Mouse (Mus musculus) retina, postnatal 1 day (tissue): ENCODE measurements at regions not wholly inside any gene's neighbourhood (a gene's known extent, or its start where the extent isn't known, plus 50 kb on each side); places are given as distances from the start of the nearest gene placed in this dataset.

Experiments
- DNase-seq: peaks from one replicate; pipeline ENCODE4 v3.0.0-alpha.2; 2012

DNA sequence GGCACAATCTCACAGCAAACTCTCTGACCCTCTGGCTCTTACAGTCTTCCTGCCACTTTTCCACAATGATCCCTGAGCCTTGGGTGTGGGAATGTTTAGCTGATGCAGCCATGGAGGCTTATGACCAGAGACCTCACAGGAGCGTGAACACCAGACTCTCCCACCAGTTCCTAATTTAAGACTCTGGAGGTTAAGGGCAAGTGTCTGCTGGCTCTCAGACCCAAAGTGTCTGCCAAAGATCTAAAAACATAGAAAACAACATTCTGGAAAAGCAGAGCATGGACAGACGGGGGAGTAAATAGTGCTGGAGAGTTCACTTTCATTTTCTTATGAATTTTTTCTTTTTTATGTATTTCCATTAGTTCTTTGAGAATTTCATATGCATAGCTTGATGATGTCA, 440.7 kb downstream of the Adam3 start:
- no peak for DNase-seq

DNA sequence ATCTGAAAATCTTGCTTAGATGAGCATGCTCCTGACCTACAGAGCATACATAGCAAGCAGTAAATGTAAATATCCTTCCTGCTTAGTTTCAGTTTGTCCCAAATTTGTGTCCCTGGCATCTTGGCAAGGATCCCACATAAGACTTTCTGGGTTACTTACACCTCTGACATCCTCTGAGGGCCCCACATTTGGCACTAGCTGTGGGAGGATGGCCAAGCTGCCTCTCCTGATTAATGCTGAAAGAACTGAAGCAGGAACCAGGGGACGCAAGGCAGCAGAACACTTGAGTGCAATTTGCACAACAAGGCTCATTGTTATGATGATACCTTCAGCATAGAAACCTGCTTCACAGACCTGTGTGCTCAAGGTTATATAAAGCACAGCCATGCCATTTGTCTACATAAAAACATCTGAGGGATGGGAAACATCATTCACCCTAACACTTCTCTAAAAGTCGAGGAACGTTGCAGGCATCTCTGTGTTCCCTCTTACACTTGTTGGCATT, 441.7 kb downstream of the Adam3 start:
- DNase-seq = no peak

DNA sequence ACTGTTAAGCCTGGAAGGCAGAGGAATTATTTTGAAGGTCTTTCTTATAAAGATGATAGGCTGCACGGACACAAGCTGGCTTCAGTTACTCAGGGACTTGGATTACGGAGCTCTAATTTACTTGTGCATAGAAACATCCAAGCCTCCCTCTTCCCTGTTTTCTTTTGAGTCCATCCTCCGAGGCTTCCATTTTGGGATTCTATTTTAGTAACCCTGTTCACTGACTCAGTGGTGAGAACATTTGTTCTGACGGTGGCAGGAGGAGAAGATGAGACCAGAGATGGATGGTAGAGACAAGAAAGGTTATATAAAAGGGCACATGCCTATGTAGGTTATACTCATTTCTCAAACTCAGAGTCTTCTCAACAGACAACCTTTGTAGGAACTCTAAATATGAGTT, 445.4 kb downstream of the Adam3 start:
- DNase-seq = no peak

DNA sequence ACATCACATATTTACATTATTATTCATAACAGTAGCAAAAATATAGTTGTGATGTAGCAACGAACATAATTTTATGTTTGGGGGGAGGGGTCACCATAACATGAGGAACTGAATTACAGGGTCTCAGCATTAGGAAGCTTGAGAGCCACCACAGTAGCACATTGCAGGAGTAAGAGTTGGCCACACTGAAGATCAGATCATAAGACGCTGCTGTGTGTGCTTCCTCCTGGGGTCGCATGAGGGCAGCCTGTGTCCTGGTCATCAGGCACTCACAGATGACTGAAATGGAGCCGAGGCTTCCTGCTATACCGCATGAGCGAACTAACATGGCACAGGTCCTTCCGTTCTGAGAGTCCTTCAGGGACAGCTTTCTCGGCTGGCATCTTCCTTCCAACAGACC, 447.3 kb downstream of the Adam3 start:
- DNase-seq = no peak

DNA sequence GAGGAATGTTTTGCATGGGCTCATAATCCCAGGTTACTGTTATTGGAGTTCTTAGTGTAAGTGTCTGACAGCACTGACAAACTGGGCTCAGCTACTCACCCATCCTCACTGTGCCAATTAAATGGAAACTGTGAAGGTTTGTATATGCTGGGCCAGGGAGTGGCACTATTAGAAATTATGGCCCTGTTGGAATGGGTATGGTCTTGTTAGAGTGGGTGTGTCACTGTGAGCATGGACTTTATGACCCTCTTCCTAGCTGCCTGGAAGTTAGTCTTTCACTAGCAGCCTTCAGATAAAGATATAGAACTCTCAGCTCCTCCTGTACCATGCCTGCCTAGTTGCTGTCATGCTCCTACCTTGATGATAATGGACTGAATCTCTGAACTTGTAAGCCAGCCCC, 464.3 kb downstream of the Adam3 start:
- no peak for DNase-seq

DNA sequence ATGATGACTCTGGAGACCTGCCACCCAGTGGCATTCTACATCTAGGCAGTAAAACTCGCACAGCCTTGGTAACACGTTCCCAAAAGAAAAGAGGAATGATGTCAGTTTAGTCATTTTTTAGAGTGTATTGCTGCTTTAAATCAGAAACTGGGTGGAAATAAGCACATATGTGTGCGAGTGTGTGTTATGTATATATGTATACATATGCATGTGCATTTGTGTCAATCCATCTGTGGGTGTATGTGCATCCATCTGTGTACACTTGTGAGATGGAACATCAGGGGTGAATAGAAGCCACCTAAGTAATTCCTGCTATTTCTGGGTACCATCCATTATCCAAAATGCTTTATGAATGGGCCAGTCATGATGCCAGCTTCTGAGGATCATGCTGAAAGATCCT, 467.0 kb downstream of the Adam3 start:
- no peak for DNase-seq

DNA sequence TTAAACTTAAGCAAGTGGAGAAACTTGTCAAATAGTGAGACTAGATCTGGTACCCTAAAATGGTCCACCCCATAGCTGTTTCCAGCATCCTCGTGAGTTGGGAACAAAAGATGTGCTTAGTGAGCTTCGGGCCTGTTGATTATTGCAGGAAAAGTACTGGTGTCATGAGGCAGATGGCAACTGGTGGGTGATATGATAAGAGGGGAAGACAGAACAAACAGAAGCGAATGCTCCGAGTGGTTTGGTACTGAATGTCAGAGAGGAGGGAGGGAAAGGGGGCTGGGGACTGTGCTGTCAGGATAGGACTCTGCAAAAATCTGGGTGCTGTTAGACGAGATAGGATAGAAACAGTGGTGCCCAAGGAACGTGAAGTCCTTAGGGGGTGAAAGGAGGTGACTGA, 483.4 kb downstream of the Adam3 start:
- no peak for DNase-seq

DNA sequence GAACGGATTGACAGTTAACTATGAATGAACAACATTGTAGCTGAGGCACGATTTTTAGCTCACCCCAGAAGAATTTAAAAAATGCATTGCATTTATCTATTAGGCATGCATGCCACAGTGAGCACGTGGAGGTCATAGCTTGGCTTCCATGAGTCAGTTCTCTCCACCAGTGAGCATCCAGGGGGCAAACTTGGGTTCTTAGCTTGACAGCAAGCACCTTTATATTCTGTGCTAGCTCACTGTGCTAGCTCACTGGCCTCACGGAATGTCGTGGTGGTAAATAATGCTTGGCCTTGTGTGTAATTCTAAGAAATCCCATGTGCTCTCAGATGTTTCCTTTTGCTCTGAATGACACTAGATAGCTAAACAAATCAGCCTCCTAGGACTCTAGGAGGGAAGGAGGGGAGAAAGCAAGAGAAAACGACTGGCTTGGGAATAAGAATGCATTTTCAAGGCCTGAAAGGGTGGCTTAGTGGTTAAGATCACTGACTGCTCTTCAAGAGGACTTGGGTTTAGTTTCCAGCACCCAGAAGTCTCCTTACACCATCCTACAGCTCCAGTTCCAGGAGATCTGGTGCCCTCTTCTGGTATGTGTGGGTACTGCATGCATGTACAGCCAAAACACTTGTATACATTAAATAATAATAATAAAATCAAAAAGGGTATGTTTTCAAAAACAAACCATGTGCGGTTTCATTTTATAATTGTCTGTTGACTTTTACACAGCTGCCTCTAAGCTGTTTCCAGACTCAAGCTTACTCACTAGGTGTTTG, 485.3 kb downstream of the Adam3 start:
- DNase-seq = no peak

DNA sequence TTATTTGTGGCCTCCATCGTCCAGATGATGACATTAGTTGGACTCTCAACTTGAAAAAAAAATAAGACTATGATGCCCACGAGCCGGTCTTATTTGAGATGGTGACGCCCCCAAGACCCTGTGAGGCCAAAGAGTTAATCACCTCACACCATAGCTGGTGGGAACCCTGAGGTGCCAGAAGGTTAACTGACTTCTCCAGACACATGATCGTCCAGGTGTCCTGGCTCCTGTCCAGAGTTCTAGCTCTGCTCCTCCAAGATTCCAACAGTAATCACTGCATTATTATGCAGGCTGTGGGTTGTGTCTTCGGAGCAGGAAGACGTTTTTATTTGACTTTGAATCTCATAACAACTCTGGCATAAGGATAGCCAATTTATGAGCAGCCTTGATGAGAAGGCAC, 490.7 kb downstream of the Adam3 start:
- DNase-seq = no peak

DNA sequence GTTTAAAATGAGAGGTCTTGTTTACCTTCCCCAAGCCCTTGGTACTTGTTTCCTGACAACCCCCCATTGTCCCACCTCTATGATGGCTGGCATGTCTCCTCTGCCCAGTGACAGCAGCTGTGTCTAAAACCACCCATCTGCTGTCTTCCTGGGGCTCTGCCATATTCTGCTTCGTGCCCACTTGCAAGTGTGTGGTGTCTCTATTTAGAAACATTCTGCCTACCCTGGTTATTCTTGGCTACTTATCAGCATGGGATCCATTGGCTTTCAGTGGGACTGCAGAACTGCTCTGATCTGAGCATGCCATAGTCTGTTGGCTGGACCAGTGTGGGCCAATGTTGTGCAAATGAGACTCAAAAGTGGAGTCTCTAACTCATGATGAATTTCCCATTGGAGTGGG, 497.5 kb downstream of the Adam3 start:
- DNase-seq = no peak

DNA sequence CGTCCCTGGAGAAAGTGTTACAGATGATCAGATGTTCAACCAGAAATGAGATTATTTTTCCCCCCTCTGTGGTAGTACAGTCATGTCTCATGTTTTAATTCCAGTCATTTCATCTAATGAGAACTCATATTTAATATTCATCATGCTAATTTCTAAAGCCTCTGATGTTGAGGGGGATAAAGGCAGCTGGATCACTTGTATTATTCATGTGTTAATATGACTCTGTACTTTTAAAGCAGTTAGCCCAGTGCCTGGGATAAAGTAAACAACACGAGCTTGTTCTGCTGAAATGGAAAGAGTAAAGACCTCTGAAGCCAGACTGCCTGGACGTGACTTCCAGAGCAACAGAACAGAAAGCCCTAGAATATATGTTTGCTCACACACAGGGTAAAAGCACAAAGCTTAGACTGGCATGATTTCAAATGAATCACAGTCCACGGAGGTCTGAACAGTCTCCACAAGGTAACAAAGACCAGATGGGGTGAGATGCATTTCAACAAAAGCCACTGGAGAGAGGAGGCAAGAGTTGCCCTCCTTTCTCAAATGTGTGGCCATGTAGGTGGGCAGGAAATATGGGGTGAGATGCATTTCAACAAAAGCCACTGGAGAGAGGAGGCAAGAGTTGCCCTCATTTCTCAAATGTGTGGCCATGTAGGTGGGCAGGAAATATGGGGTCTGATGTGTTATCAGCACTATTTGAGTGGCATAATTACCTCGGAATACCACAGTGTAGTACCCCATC, 498.1 kb downstream of the Adam3 start:
- DNase-seq = no peak

DNA sequence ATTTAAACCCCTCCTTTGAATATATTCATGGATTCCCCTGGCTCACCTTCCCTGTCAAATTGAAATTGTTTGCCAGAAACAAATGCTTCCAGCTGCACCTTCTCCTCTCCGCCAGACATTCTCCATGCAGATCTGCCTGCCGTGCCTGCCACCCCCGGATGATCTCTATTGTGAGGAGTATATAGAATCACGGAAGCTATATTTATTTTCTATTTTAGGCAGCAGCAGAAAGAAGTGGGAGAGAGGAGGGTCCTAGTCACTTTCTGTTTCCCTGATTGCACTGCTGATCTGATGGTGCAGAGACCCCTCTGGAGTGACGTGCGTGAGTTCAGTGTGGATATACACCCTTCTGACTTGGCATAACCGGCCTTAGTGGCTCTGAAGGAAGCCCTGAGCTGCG, 505.4 kb downstream of the Adam3 start:
- no peak for DNase-seq

DNA sequence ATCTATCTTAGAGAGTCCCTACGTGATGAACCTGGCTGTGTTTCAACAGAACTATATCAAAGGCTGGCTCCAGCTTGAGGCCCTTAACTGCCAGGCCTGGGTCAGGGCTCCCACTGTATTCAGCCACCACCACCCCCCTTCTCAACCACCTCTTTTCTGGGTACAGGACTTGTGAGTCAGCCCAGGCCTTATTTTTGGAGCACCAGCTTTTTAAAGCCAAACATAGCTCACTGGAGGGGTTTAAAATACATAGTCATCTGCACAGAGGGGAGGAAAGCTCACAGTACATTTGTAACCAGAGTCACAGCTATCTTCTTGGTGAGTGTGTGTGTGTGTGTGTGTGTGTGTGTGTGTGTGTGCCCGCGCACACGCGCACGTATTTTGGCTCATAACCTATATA, 509.0 kb downstream of the Adam3 start:
- DNase-seq = no peak

DNA sequence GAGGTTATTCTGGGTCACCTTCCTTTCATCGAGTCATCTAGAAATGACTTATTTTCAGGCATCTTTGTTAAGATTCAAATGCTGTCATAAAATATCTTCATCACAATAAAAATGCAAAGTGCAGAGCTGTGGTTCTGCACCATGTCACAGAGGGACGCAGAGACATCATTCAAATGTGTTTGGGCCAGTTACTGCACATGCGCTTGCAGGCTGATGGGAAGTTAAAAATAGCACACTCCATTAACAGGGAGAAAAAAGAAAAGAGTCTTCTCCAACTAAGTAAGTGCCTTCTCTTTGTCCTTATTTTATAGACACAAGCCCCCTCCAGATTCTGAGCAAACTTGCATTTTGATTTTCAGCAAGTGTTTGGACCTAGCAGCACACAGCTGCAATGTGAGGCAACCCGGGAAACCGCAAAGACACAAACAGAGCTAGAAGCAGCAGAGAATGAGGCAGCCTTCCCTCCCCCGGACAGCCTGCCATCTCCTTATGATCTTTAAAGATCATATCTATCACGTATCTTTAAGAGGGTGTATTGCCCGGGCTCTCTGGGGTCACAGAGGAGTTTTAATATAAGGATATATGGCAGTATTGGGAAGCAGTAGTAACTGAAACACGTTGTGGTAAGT, 510.0 kb downstream of the Adam3 start:
- peak; percentile 33 for DNase-seq

DNA sequence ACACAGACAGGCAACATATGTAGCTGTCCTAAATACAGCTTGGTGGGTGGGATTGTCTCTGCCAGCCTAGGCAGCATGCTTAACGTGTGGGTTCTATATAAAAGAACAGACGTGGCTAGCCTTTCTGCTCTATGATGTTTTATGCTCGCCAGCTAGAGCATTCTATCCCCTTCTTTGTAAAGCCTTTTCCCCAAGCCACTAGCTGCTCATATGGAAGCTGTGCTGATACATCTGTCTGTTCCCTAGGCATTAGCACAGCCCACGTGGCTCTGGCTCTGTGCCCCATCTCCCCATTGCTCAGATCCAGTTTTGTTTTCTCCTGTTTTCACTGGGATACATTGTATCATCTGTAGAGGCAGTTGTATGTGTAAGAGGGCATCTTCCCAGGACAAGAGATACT, 511.3 kb downstream of the Adam3 start:
- DNase-seq = no peak

DNA sequence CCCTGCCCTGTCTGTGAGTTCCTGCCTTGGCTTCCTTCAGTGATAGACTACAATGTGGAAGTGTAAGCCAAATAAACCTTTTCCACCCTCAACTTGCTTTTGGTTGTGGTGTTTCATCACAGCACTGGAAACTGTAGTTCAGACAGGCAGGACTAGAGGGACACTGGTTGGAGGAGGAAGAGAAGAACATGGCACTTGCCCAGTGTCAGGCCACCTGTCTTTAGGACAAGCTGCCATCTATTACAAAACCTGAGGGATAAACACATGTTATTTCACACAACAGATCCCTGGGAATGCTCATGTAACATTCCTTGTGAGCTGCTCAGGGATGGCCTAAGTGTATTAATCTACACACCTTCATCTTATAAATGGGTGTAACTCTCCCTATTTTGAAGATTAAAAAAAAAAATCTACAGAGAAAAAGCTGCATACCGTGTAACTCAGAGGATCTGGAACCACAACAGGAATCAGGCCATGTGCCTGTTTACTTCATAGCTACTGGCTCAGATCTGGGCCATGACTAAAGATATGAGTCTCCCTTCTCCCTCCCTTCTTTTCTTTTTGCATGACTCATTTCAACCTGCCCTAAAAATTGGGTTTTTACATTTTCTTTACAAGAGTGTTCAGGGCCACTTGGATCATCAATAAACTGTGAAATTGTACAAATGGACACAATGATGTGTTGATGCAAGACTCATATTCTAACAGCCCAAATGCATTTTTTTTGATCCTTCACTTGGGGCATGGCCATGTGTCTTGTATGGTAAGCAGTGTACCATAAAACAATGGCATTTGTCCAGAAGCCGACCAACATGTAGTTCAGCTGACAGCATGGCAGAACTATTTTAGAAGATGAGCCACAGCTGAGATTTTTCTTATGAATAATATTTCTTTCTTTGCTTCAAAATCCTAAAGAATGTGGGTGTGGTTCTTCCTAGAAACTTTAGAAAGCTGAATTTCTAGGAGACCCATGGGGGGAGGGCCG, 513.1 kb downstream of the Adam3 start:
- no peak for DNase-seq

DNA sequence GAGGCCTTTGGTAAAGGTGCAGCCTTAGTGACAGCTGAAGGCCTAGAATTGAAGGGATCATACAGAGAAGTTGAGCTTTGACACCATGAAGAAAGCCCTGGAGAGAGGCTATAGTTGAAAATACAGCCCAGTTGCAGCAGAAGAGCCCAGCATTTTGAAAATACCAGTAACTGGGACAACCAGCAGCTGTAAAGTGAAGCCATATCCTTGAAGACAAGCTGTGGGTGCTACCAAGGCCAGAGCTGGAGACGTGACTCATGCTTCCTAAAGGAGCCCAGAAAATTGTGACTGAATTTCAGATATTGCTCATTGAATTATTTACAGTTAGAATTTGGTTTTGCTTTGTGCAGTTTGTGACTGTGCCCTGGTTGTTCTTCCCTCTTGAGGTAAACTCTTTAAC, 514.6 kb downstream of the Adam3 start:
- no peak for DNase-seq
